Mouse (Mus musculus) megakaryocyte, embryonic 14.5 days (primary cell): ENCODE data around the gene Gpc6.

Source experiments
- FLI1 ChIP-seq: IDR thresholded peaks from 2 replicates; pipeline ENCODE4 v1.6.1; 2012; ENCODE audit warnings: low read length, inconsistent platforms, mixed read lengths
- GATA1 ChIP-seq: IDR thresholded peaks from 3 replicates; pipeline ENCODE4 v1.6.1; 2012; ENCODE audit warnings: mixed read lengths, low read length, inconsistent platforms, borderline replicate concordance

DNA sequence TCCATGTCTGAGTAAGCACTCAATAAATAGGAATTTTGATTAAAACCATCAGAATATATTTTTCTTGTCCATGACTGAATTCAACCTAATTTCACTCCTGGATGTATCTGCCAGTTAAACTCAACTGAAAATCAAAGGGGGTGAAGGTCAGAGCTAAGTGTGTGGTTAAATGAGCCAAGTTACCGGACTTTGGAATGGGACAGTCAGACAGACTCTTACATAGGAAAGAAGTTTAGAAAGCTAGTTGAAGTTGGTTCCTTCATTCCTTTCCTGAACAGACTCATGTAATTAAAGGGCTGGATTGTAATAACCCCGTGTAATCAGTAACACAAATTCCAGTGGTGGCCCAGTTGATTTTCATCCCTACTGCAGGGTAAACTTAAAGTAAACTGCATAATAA lies 595.6 kb downstream of the Gpc6 start:
- TF ChIP-seq GATA1 (no peak), FLI1 (no peak)
